Mouse (Mus musculus) olfactory bulb, adult 2 months (tissue): ENCODE results near the gene Cntn4.

Source experiments
- CTCF ChIP-seq: fragments of 200-500 bp; IDR thresholded peaks from 2 replicates; pipeline ENCODE4 v1.5.1; 2012; ENCODE audit warnings: low read depth, mild to moderate bottlenecking, low read length, moderate library complexity; ENCODE audit not compliant: insufficient read depth
- POLR2A ChIP-seq: fragments of 200-500 bp; IDR thresholded peaks from 2 replicates; pipeline ENCODE4 v1.6.1; 2012; ENCODE audit warnings: mild to moderate bottlenecking, low read depth, low read length, moderate library complexity; ENCODE audit not compliant: insufficient read depth

DNA sequence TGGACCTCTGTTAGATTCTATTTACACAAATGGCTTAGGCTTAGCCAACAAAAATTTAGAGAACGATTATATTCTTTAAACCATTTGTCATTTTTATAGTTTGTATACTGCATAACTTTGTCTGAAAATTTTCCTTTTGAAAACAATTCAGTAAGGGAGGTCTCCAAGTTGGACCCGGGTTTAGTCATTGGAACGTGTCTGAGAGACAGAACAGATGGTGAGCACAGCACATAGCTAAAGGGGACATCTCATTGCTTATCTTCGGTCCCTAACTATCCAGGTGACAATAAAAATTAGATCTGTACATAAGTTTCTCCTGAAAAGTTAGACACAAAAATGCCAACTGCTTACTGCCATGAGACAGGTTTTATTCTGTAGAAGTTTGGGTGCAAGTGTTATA lies 420.4 kb downstream of the Cntn4 start:
- no peak for TF ChIP-seq POLR2A
- no peak for TF ChIP-seq CTCF
